Mouse (Mus musculus) stomach, embryonic 16.5 days (tissue): ENCODE measurements around the gene Hc. TPM values are rescaled to one million over a fixed set of nuclear protein-coding genes. Genes with fewer than 3 reads are reported as not detected.

Experiments
- ATAC-seq: fragments of 200-750 bp; cut with Nextera tagmentation; 2 replicates; pipeline ENCODE4 v1.8.0; 2017; ENCODE audit warnings: moderate number of reproducible peaks, moderate TSS enrichment; ENCODE audit not compliant: insufficient read depth, low FRiP score
- H3K27ac ChIP-seq: fragments of 300-500 bp; sonication (generic); 2 replicates; pipeline ENCODE4 v1.5.1; 2014; ENCODE audit warnings: low read length
- H3K27me3 ChIP-seq: fragments of 300-500 bp; sonication (generic); 2 replicates; pipeline ENCODE4 v1.6.1; 2014; ENCODE audit warnings: low read length, control low read depth, mixed read lengths; ENCODE audit not compliant: control insufficient read depth, insufficient read depth
- H3K36me3 ChIP-seq: fragments of 300-500 bp; sonication (generic); 2 replicates; pipeline ENCODE4 v1.6.1; 2014; ENCODE audit warnings: low read length; ENCODE audit not compliant: control insufficient read depth, insufficient read depth
- H3K4me1 ChIP-seq: fragments of 300-500 bp; sonication (generic); 2 replicates; pipeline ENCODE4 v1.6.1; 2014; ENCODE audit warnings: low read length, control low read depth, mixed read lengths; ENCODE audit not compliant: control insufficient read depth, insufficient read depth
- H3K4me2 ChIP-seq: fragments of 300-500 bp; sonication (generic); 2 replicates; pipeline ENCODE4 v1.6.1; 2014; ENCODE audit warnings: low read depth, low read length, mixed read lengths
- H3K4me3 ChIP-seq: fragments of 300-500 bp; sonication (generic); replicated peaks from 2 replicates; pipeline ENCODE4 v1.5.1; 2014; ENCODE audit warnings: mild to moderate bottlenecking, low read length
- H3K9ac ChIP-seq: fragments of 300-500 bp; sonication (generic); 2 replicates; pipeline ENCODE4 v1.6.1; 2014; ENCODE audit warnings: low read length
- H3K9me3 ChIP-seq: fragments of 300-500 bp; sonication (generic); replicated peaks from 2 replicates; pipeline ENCODE4 v1.6.1; 2016; ENCODE audit warnings: low read length, control low read depth; ENCODE audit not compliant: control insufficient read depth
- whole genome bisulfite sequencing: fragments of 180-500 bp; shearing (Covaris S2); extraction: QIAGEN DNeasy Blood & Tissue Kit; methylation state at CpG from one replicate; pipeline ENCODE4 v1.1.7; 2014; 5-methylcytosine and 5-hydroxymethylcytosine counted together
- polyA plus RNA-seq: library from polyadenylated mRNA; unstranded; fragments of >200 nt; fragmentation: Nextera tagmentation; extraction: Ambion mirVana; gene quantifications from 2 replicates; pipeline ENCODE4 v1.2.1, GENCODE M21; 2015

Hc gene
- polyA plus RNA-seq, 1 experiment from 2014 or later: 2.3 TPM

DNA sequence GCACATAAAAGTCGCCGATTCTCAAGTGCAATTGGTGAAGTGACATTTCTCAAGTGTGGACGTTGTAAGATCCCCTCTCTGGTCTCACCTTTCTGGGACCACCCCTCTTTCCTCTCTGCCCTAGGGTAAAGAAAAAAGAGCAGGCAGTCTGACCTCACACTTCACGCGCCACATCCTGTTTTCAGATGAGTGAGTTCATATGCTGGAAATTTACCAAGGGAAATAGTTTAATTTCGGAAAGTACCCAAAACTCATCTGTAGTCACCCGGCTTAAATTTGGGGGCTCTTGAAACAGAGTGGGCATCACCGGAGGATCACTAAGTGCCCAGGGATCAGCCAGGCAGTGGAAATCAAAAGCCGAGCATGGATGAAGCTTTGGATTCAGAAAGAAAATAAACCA lies 98.3 kb downstream of the Hc start:
- H3K27ac ChIP-seq: no peak overlapping the region
- H3K4me2 ChIP-seq: no peak overlapping the region
- H3K36me3 ChIP-seq: no peaks in the 10 kb centered on the region

DNA sequence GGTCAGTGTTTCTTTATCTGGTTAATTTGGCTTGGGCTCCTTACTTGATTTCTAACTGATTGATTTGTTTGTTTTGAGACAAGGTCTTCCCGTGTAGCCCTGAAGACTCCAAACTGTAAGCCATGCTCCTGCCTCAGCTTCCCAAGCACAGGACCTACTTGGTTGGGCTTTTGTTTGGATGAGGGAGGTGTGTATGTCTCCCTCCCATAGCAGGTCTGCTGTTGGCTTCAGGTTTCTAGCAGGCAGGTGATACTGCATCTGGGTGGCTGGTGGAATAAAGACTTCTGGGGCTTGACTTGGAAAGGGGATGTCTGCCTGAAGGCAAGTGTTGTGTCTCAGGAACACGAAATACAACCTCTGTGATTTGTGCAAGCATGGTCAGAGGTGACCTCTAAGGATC lies 99.0 kb downstream of the Hc start:
- Histone ChIP-seq H3K27me3 (no peaks in the 10 kb centered on the region), H3K4me3 (no peak overlapping the region), H3K4me2 (no peak overlapping the region), H3K27ac (no peak overlapping the region), H3K36me3 (no peaks in the 10 kb centered on the region), H3K9me3 (no peaks in the 10 kb centered on the region), H3K4me1 (peaks cover 18% of the 10 kb centered on the region), H3K9ac (no peak overlapping the region)
- 65% methylated on average over 2 of the region's 2 CpGs for WGBS
- no peak for ATAC-seq

More for the DNA sequence above, 98.3 kb downstream of the Hc start:
- ATAC-seq: no peak
- H3K9ac ChIP-seq: no peak overlapping the region
- H3K9me3 ChIP-seq: no peaks in the 10 kb centered on the region
- no peaks in the 10 kb centered on the region for H3K27me3 ChIP-seq
- no peak overlapping the region for H3K4me3 ChIP-seq
- WGBS: 74% methylated on average over 9 of the region's 9 CpGs
- H3K4me1 ChIP-seq: peaks cover 18% of the 10 kb centered on the region

DNA sequence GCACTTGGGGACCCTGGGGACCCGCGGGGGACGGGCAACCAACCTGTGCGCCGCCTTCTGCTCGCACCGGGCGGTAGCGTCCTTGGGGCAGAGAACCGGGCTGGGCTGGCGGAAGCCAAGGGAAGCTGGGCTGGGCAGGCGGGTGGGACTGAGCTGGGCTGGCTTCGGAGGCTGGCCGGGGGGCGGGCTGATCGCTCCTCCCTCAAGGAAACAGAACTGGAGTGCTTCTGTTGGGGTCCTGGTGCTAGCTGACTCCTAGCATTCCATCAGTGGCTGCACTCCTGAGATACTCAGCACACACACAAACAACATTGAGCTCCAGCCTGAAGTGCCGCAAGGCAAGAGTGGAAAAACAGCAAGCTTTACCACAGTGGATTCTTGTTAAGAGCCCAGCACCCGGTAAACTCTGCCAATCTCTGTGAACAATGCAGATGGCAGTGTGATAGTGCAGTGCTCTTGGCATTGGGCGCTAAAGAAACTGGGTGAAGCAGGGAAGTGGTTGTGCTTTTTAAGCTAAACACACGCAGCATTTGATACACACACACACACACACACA lies 99.7 kb downstream of the Hc start, which contains the start of gene Traf1:
Gene Traf1 (minus strand): TSS at position 292 of the 556 bp plus-strand sequence.
- 7% methylated on average over 20 of the region's 20 CpGs for WGBS
- peak within 1 kb of the TSS; percentile 68 for H3K9ac ChIP-seq
- H3K27ac ChIP-seq: no peak within 1 kb of the TSS

DNA sequence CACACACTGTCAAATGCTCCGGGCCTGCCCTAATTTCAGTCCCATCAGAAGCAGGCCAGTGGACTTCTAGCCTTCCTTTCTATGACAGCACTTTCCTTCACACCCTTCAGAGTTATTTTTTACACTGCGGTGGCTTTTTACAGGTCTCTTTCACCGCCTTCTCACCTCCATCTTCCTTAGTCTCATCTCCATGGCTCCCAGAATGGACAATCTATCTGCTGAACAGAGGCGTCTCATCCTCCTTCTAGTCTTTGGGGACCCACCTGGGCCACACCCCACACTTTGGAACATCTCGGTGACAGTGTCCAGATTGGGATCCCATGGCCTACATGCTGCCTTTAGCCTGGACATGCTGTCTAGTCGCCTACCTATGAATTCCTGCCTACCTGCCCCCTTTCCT lies 100.3 kb downstream of the Hc start:
- Histone ChIP-seq H3K27me3 (no peaks in the 10 kb centered on the region), H3K9ac (peak overlapping the region; percentile 68), H3K9me3 (no peaks in the 10 kb centered on the region), H3K4me2 (peak overlapping the region; percentile 72), H3K27ac (no peak overlapping the region), H3K4me3 (peak overlapping the region; percentile 44), H3K4me1 (peaks cover 18% of the 10 kb centered on the region), H3K36me3 (no peaks in the 10 kb centered on the region)
- 53% methylated on average over 6 of the region's 6 CpGs for WGBS
- ATAC-seq: no peak

More for the DNA sequence above, 99.7 kb downstream of the Hc start, which contains the start of gene Traf1:
- no peaks in the 10 kb centered on the region for H3K27me3 ChIP-seq
- H3K9me3 ChIP-seq: no peaks in the 10 kb centered on the region
- peaks cover 18% of the 10 kb centered on the region for H3K4me1 ChIP-seq
- peak within 1 kb of the TSS; percentile 72 for H3K4me2 ChIP-seq
- H3K4me3 ChIP-seq: peak within 1 kb of the TSS; percentile 44
- H3K36me3 ChIP-seq: no peaks in the 10 kb centered on the region
- ATAC-seq: peak; percentile 71; the same call in 1 of the 2 replicates

DNA sequence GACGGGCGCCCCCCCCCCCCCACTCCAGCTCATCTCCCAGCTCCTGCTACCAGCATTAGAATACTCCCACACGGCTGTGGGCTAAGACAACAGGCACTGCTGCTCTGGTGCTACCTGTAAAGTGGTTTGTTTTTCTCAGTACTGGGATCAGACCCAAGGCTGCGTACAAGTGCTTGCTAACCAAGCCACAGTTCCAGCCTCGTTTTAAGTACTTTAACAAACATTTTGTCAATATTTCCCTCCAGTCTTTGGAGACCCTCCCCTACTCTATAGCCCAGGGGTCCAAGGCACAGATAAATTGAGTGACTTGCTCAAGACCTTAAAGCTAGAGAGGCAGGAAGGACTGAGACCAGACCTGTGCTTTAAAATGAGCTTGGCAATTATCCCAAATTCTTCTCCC lies 100.8 kb downstream of the Hc start:
- Histone ChIP-seq H3K27ac (no peak overlapping the region), H3K4me1 (peaks cover 15% of the 10 kb centered on the region), H3K9me3 (no peaks in the 10 kb centered on the region), H3K4me3 (no peak overlapping the region), H3K36me3 (no peaks in the 10 kb centered on the region), H3K9ac (no peak overlapping the region), H3K27me3 (no peaks in the 10 kb centered on the region), H3K4me2 (no peak overlapping the region)
- ATAC-seq: no peak
- 72% methylated on average over 5 of the region's 5 CpGs for WGBS

DNA sequence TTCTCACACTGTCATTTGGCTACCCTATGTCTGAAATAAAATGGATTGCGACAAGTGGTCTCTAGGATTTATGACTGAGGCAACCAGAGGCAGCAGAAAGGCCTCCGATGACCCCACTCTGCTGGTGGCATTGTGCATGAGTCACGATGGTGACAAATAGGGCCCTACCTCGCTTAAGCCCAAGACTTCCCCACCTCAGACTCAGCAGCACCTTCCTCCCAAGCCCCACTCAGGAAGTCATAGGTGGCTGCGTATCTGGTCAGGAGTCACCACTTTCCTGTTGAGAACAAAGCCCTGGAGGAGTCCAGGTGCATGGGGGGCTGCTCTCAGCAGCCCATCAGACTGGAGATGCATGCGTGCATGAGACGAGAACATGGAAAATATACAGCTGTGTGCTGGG lies 102.7 kb downstream of the Hc start:
- H3K36me3 ChIP-seq: no peaks in the 10 kb centered on the region
- H3K27ac ChIP-seq: no peak overlapping the region
- no peaks in the 10 kb centered on the region for H3K9me3 ChIP-seq
- H3K9ac ChIP-seq: no peak overlapping the region
- no peak overlapping the region for H3K4me2 ChIP-seq
- no peaks in the 10 kb centered on the region for H3K27me3 ChIP-seq
- no peak for ATAC-seq
- WGBS: 83% methylated on average over 7 of the region's 7 CpGs
- H3K4me1 ChIP-seq: peaks cover 10% of the 10 kb centered on the region
- H3K4me3 ChIP-seq: no peak overlapping the region

DNA sequence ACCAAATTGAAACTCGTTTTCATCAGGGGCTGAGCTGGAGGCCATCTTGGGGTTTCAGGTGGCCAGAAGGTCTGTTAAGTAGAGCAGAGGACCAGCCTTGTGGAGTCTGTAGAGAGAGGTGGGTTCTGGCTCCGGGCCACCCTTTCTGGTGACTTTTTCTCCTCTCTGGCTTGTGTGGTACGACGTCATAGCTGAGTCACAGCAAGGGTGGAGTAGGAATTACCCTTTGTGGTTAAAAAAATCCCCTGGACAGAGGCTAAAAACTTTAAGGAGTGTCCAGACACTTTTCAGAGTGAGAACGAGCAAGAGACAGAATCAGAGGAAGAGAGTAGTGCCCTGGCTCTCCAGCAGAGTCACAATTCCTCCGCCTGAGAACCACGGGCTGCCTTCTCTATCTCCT lies 103.2 kb downstream of the Hc start:
- no peak overlapping the region for H3K9ac ChIP-seq
- no peaks in the 10 kb centered on the region for H3K36me3 ChIP-seq
- H3K4me1 ChIP-seq: peaks cover 10% of the 10 kb centered on the region
- 68% methylated on average over 7 of the region's 7 CpGs for WGBS
- no peak overlapping the region for H3K4me3 ChIP-seq
- no peaks in the 10 kb centered on the region for H3K9me3 ChIP-seq
- no peaks in the 10 kb centered on the region for H3K27me3 ChIP-seq
- H3K27ac ChIP-seq: no peak overlapping the region
- no peak overlapping the region for H3K4me2 ChIP-seq
- no peak for ATAC-seq

DNA sequence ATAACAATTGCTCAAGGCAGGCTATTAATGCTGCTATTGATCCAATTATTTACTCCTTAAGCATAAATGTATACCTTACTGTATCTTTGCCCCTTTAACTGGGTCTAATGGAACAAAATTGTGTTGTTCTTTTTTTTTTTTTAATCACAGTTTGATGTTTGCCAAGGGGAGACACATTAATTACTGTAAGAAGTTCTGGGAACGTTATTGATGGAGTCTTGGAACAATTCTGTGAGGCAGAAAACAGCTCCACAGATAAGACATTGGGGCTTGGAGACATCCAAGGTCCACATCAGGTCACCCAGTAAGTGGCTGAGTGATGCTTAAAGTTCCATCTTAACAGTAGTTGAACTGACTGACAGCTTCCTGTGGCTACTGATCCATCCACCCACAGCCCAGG lies 103.8 kb downstream of the Hc start:
- no peak overlapping the region for H3K4me3 ChIP-seq
- no peak overlapping the region for H3K9ac ChIP-seq
- ATAC-seq: no peak
- whole genome bisulfite sequencing: 51% methylated on average over 1 of the region's 1 CpGs
- H3K4me2 ChIP-seq: no peak overlapping the region
- peaks cover 10% of the 10 kb centered on the region for H3K4me1 ChIP-seq
- no peak overlapping the region for H3K27ac ChIP-seq
- no peaks in the 10 kb centered on the region for H3K27me3 ChIP-seq
- no peaks in the 10 kb centered on the region for H3K9me3 ChIP-seq
- no peaks in the 10 kb centered on the region for H3K36me3 ChIP-seq

DNA sequence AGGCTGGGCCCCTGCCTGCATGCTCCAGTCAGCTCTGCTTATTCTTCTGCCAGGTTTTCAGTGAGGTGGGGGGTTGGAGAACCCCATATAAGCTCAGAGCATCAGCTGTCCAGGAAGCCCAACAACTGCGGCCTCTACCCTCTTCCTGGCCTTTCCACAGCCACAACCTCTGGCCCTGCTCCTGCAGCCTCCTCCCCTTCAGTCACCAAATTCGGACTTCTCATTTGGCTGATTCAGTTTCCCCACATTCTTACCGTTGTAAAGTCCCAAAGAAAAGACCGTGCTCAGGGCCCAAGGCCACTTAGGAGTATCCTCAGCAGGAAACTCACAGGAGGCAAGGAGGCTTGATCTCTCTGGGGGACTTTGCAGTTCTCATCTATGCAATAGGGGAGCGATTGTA lies 104.3 kb downstream of the Hc start:
- Histone ChIP-seq H3K27me3 (no peaks in the 10 kb centered on the region), H3K4me3 (no peak overlapping the region), H3K9me3 (no peaks in the 10 kb centered on the region), H3K4me1 (peaks cover 12% of the 10 kb centered on the region), H3K9ac (no peak overlapping the region), H3K36me3 (no peaks in the 10 kb centered on the region), H3K27ac (no peak overlapping the region), H3K4me2 (no peak overlapping the region)
- no peak for ATAC-seq
- WGBS: 65% methylated on average over 5 of the region's 5 CpGs
